Comparison of ENCODE assay signal across 24 mouse cellular contexts in genomic region chr7:37554405-37554804, GRCm38 (mm10).
DNase-seq lines count a peak whose midpoint lies in the region; ATAC-seq and TF ChIP-seq lines count a peak whose summit lies in the region.
"Had no signal": no experiment of that assay in that cellular context is flagged by ENCODE, and none has a peak within 500 bp of the region (broad histone marks: within the 10 kb centered on the region; RNA-seq: fewer than 3 reads in every experiment).

No protein-coding gene starts in this region.

- no peak for DNase-seq in forebrain, embryonic 10.5 days (ENCODE audit: extremely low spot score, low spot score)
- DNase-seq in forebrain, postnatal 0 days: no peak
- DNase-seq in hindbrain, embryonic 10.5 days (ENCODE audit: low spot score): no peak
- no peak for DNase-seq in hindbrain, postnatal 0 days (ENCODE audit: low spot score)
- no peak for DNase-seq in midbrain, postnatal 0 days (ENCODE audit: low spot score)
- DNase-seq in R1 (ENCODE audit: low read depth, low spot score): peak; percentile 28
- no peak for DNase-seq in layer of hippocampus, adult 11-12 months (ENCODE audit: low spot score)
- DNase-seq: adrenal gland, postnatal 14 days; B cell, adult 2 months; cerebellum, adult 11-12 months; cerebellum, adult 9-10 months; cerebellum, postnatal 36 days; gastrocnemius, adult 2 months; gastrocnemius, postnatal 25 days; heart, postnatal 4 days had no signal

- ATAC-seq in forebrain, postnatal 0 days: no peak
- no peak for ATAC-seq in hindbrain, postnatal 0 days
- ATAC-seq in midbrain, embryonic 13.5 days: no peak
- no peak for ATAC-seq in midbrain, postnatal 0 days (ENCODE audit: low FRiP score)
- ATAC-seq: activated CD4-positive, CD25-positive, alpha-beta regulatory T cell, adult 4 months; CD4-positive, CD25-positive, alpha-beta regulatory T cell, adult 4 months; inflammation-experienced regulatory T-cells, adult 6 months; intestine, postnatal 0 days had no signal

- 52% methylated on average over 5 of the region's 5 CpGs for WGBS in forebrain, embryonic 10.5 days
- 69% methylated on average over 5 of the region's 5 CpGs for WGBS in forebrain, postnatal 0 days
- WGBS in hindbrain, embryonic 10.5 days: 61% methylated on average over 5 of the region's 5 CpGs
- WGBS in hindbrain, postnatal 0 days: 58% methylated on average over 5 of the region's 5 CpGs
- 53% methylated on average over 5 of the region's 5 CpGs for WGBS in midbrain, embryonic 13.5 days
- 58% methylated on average over 5 of the region's 5 CpGs for WGBS in midbrain, postnatal 0 days

- no peaks in the 10 kb centered on the region for H3K9me3 ChIP-seq in forebrain, embryonic 10.5 days
- no peaks in the 10 kb centered on the region for H3K9me3 ChIP-seq in forebrain, postnatal 0 days (ENCODE audit: low read length)
- H3K9me3 ChIP-seq in hindbrain, embryonic 10.5 days: no peaks in the 10 kb centered on the region
- no peaks in the 10 kb centered on the region for H3K9me3 ChIP-seq in hindbrain, postnatal 0 days (ENCODE audit: low read length)
- H3K9me3 ChIP-seq in midbrain, embryonic 13.5 days: no peaks in the 10 kb centered on the region
- H3K9me3 ChIP-seq in midbrain, postnatal 0 days (ENCODE audit: low read length): no peaks in the 10 kb centered on the region
- H3K9me3 ChIP-seq: embryonic facial prominence, embryonic 13.5 days; heart, embryonic 13.5 days; hindbrain, embryonic 13.5 days had no signal

- H3K27me3 ChIP-seq in forebrain, embryonic 10.5 days (ENCODE audit: poor library complexity, severe bottlenecking): peaks cover 10% of the 10 kb centered on the region; the same call in 1 of the 2 replicates
- H3K27me3 ChIP-seq in forebrain, postnatal 0 days (ENCODE audit: insufficient read depth, low read length): no peaks in the 10 kb centered on the region
- no peaks in the 10 kb centered on the region for H3K27me3 ChIP-seq in hindbrain, embryonic 10.5 days (ENCODE audit: insufficient read depth, poor library complexity, severe bottlenecking)
- H3K27me3 ChIP-seq in hindbrain, postnatal 0 days (ENCODE audit: insufficient read depth, low read length): no peaks in the 10 kb centered on the region
- peaks cover 3% of the 10 kb centered on the region; the same call in 1 of the 2 replicates for H3K27me3 ChIP-seq in midbrain, embryonic 13.5 days
- no peaks in the 10 kb centered on the region for H3K27me3 ChIP-seq in midbrain, postnatal 0 days (ENCODE audit: insufficient read depth, low read length)
- H3K27me3 ChIP-seq: embryonic facial prominence, embryonic 13.5 days; heart, embryonic 13.5 days; hindbrain, embryonic 13.5 days had no signal

- H3K4me1 ChIP-seq in forebrain, embryonic 10.5 days: peaks cover 30% of the 10 kb centered on the region
- no peaks in the 10 kb centered on the region for H3K4me1 ChIP-seq in forebrain, postnatal 0 days (ENCODE audit: insufficient read depth)
- H3K4me1 ChIP-seq in hindbrain, embryonic 10.5 days (replicated peaks): peaks cover 52% of the 10 kb centered on the region
- H3K4me1 ChIP-seq in hindbrain, postnatal 0 days (ENCODE audit: insufficient read depth, low read length): no peaks in the 10 kb centered on the region
- H3K4me1 ChIP-seq in midbrain, embryonic 13.5 days (replicated peaks): peaks cover 24% of the 10 kb centered on the region
- no peaks in the 10 kb centered on the region for H3K4me1 ChIP-seq in midbrain, postnatal 0 days (ENCODE audit: insufficient read depth, low read length)
- H3K4me1 ChIP-seq: embryonic facial prominence, embryonic 13.5 days; heart, embryonic 13.5 days had no signal

- H3K4me3 ChIP-seq in forebrain, embryonic 10.5 days: no peak overlapping the region
- no peak overlapping the region for H3K4me3 ChIP-seq in forebrain, postnatal 0 days (ENCODE audit: low read depth, low read length)
- H3K4me3 ChIP-seq in hindbrain, embryonic 10.5 days: no peak overlapping the region
- no peak overlapping the region for H3K4me3 ChIP-seq in hindbrain, postnatal 0 days (ENCODE audit: low read length)
- no peak overlapping the region for H3K4me3 ChIP-seq in midbrain, embryonic 13.5 days (replicated peaks)
- no peak overlapping the region for H3K4me3 ChIP-seq in midbrain, postnatal 0 days (ENCODE audit: low read depth, low read length)
- H3K4me3 ChIP-seq: embryonic facial prominence, embryonic 13.5 days; gastrocnemius, adult 2 months; heart, embryonic 13.5 days; hindbrain, embryonic 13.5 days had no signal

- H3K9ac ChIP-seq in forebrain, postnatal 0 days: no peak overlapping the region
- H3K9ac ChIP-seq in hindbrain, postnatal 0 days (replicated peaks; ENCODE audit: low read length): no peak overlapping the region
- no peak overlapping the region for H3K9ac ChIP-seq in midbrain, embryonic 13.5 days (replicated peaks)
- no peak overlapping the region for H3K9ac ChIP-seq in midbrain, postnatal 0 days (replicated peaks; ENCODE audit: low read length, poor library complexity, severe bottlenecking)
- H3K9ac ChIP-seq: embryonic facial prominence, embryonic 13.5 days; heart, embryonic 13.5 days; hindbrain, embryonic 13.5 days had no signal

- peaks cover 13% of the 10 kb centered on the region; the same call in 1 of the 2 replicates for H3K36me3 ChIP-seq in forebrain, embryonic 10.5 days (replicated peaks)
- H3K36me3 ChIP-seq in forebrain, postnatal 0 days (ENCODE audit: insufficient read depth): no peaks in the 10 kb centered on the region
- H3K36me3 ChIP-seq in hindbrain, embryonic 10.5 days: 0 out of 2 replicates have a peak, but pooled peaks cover 4% of the 10 kb centered on the region
- no peaks in the 10 kb centered on the region for H3K36me3 ChIP-seq in hindbrain, postnatal 0 days (ENCODE audit: insufficient read depth, low read length)
- no peaks in the 10 kb centered on the region for H3K36me3 ChIP-seq in midbrain, embryonic 13.5 days
- H3K36me3 ChIP-seq in midbrain, postnatal 0 days (ENCODE audit: insufficient read depth, low read length): no peaks in the 10 kb centered on the region
- H3K36me3 ChIP-seq: embryonic facial prominence, embryonic 13.5 days; G1E; heart, embryonic 13.5 days; hindbrain, embryonic 13.5 days had no signal

- TF ChIP-seq CTCF in forebrain, postnatal 0 days (IDR thresholded peaks at IDR 0.05; ENCODE audit: low read depth): no peak
- no peak for TF ChIP-seq CTCF in hindbrain, postnatal 0 days (IDR thresholded peaks at IDR 0.05; ENCODE audit: low read depth)
- no peak for TF ChIP-seq CTCF in midbrain, postnatal 0 days (IDR thresholded peaks at IDR 0.05)

- H3K27ac ChIP-seq in forebrain, embryonic 10.5 days: peak overlapping the region; percentile 32; the same call in 1 of the 2 replicates
- no peak overlapping the region for H3K27ac ChIP-seq in forebrain, postnatal 0 days (ENCODE audit: low read depth, low read length)
- H3K27ac ChIP-seq in hindbrain, embryonic 10.5 days: peak overlapping the region; percentile 71
- no peak overlapping the region for H3K27ac ChIP-seq in hindbrain, postnatal 0 days
- H3K27ac ChIP-seq in midbrain, embryonic 13.5 days: peak overlapping the region; percentile 35
- H3K27ac ChIP-seq in midbrain, postnatal 0 days (ENCODE audit: low read depth, low read length): no peak overlapping the region
- H3K27ac ChIP-seq: embryonic facial prominence, embryonic 13.5 days; gastrocnemius, adult 2 months; heart, embryonic 13.5 days had no signal

- no peak overlapping the region for H3K4me2 ChIP-seq in forebrain, postnatal 0 days (ENCODE audit: low read depth)
- H3K4me2 ChIP-seq in hindbrain, postnatal 0 days (ENCODE audit: low read depth, low read length): no peak overlapping the region
- no peak overlapping the region for H3K4me2 ChIP-seq in midbrain, embryonic 13.5 days (replicated peaks)
- no peak overlapping the region for H3K4me2 ChIP-seq in midbrain, postnatal 0 days (ENCODE audit: low read depth, low read length, poor library complexity, severe bottlenecking)
- H3K4me2 ChIP-seq: embryonic facial prominence, embryonic 13.5 days; heart, embryonic 13.5 days; hindbrain, embryonic 13.5 days had no signal

Comparison
In these comparisons a context has a peak if more than half of its experiments do, and no peak if none do; other contexts are left out.
1. H3K27ac ChIP-seq: peak in forebrain, embryonic 10.5 days (single experiment), hindbrain, embryonic 10.5 days (single experiment) and midbrain, embryonic 13.5 days (single experiment); none in forebrain, postnatal 0 days (single experiment), hindbrain, postnatal 0 days (single experiment) and midbrain, postnatal 0 days (single experiment).